Mouse (Mus musculus) liver, embryonic 16.5 days (tissue): ENCODE results near the gene Dtnb. TPM values are rescaled to one million over a fixed set of nuclear protein-coding genes. Genes with fewer than 3 reads are reported as not detected.

Experiments used
- ATAC-seq: fragments of 200-750 bp; cut with Nextera tagmentation; 2 replicates; pipeline ENCODE4 v1.8.0; 2017; ENCODE audit warnings: low read depth, mild to moderate bottlenecking, moderate number of reproducible peaks, moderate library complexity
- H3K27ac ChIP-seq: fragments of 300-500 bp; sonication (generic); 2 replicates; pipeline ENCODE4 v1.5.1; 2014; ENCODE audit warnings: mild to moderate bottlenecking, low read length
- H3K27me3 ChIP-seq: fragments of 300-500 bp; sonication (generic); 2 replicates; pipeline ENCODE4 v1.6.1; 2014; ENCODE audit warnings: low read depth, low read length, mixed read lengths; ENCODE audit not compliant: control insufficient read depth, insufficient read depth
- H3K36me3 ChIP-seq: fragments of 300-500 bp; sonication (generic); 2 replicates; pipeline ENCODE4 v1.6.1; 2014; ENCODE audit warnings: mild to moderate bottlenecking; ENCODE audit not compliant: control insufficient read depth, insufficient read depth
- H3K4me1 ChIP-seq: fragments of 300-500 bp; sonication (generic); 2 replicates; pipeline ENCODE4 v1.6.1; 2014; ENCODE audit warnings: low read depth, low read length, mixed read lengths; ENCODE audit not compliant: control insufficient read depth
- H3K4me2 ChIP-seq: fragments of 300-500 bp; sonication (generic); 2 replicates; pipeline ENCODE4 v1.6.1; 2014; ENCODE audit warnings: low read depth, low read length, mixed read lengths
- H3K4me3 ChIP-seq: fragments of 300-500 bp; sonication (generic); 2 replicates; pipeline ENCODE4 v1.5.1; 2014; ENCODE audit warnings: low read depth, mild to moderate bottlenecking, low read length
- H3K9ac ChIP-seq: fragments of 300-500 bp; sonication (generic); 2 replicates; pipeline ENCODE4 v1.6.1; 2014; ENCODE audit warnings: low read depth, low read length
- H3K9me3 ChIP-seq: fragments of 300-500 bp; sonication (generic); replicated peaks from 2 replicates; pipeline ENCODE4 v1.6.1; 2016; ENCODE audit warnings: low read length; ENCODE audit not compliant: control insufficient read depth
- WGBS: fragments of 180-500 bp; shearing (Covaris S2); extraction: QIAGEN DNeasy Blood & Tissue Kit; methylation state at CpG from one replicate; pipeline ENCODE4 v1.1.7; 2014; ENCODE audit not compliant: insufficient replicate concordance; 5-methylcytosine and 5-hydroxymethylcytosine counted together
- polyA plus RNA-seq: library from polyadenylated mRNA; unstranded; fragments of >200 nt; fragmentation: Nextera tagmentation; extraction: Ambion mirVana; gene quantifications from 2 replicates; pipeline ENCODE4 v1.2.1, GENCODE M21; 2015

Dtnb gene
- polyA plus RNA-seq, 1 experiment from 2014 or later: 19.7 TPM

DNA sequence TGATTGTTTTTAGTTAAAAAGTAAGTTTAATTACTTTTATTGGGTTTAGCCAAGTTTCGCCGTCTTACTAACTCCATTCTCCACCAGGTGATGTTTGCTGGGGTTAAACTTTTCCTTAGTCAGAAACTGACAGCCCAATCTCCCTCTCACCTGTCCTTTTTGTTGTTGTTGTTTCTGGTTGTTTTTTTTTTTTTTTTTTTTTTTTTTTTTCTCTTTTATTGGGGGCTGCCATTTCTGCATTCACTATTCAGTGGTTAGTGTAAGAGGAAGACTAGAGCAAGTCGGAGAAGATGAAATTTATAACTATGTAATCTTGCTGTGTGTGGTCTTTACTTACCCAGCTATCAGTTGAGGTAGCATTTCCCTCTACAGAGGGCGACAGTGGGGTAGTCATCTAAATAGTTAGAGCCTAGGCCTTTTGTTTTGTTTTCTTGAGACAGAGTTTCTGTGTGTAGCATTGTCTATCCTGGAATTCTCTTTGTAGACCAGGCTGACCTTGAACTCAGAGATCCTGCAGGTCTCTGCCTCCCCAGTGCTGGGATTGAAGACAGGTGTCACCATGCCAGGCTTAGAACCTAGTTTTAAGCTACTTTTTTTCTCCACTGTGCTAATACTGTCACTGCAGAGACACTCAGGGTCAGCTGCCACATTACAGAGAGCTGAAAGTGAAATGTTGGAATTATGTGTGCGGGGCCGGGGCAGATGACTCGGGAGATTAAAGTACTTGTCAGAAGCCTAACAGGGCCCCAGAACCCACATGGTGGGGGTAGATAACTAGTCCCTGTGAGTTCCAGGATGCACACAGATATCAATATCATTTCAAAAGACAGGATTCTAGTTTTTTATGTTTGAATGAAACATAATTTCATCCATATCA is 46.2 kb downstream of the Dtnb start:
- no peaks in the 10 kb centered on the region for H3K27me3 ChIP-seq
- no peaks in the 10 kb centered on the region for H3K36me3 ChIP-seq
- WGBS: 44% methylated on average over 7 of the region's 7 CpGs
- peak overlapping the region; percentile 21 for H3K4me3 ChIP-seq
- no peaks in the 10 kb centered on the region for H3K9me3 ChIP-seq
- peaks cover 9% of the 10 kb centered on the region for H3K4me1 ChIP-seq
- peak overlapping the region; percentile 38; the same call in 1 of the 2 replicates for H3K9ac ChIP-seq
- ATAC-seq: peak; percentile 100
- peak overlapping the region; percentile 88 for H3K27ac ChIP-seq
- peak overlapping the region; percentile 63 for H3K4me2 ChIP-seq

DNA sequence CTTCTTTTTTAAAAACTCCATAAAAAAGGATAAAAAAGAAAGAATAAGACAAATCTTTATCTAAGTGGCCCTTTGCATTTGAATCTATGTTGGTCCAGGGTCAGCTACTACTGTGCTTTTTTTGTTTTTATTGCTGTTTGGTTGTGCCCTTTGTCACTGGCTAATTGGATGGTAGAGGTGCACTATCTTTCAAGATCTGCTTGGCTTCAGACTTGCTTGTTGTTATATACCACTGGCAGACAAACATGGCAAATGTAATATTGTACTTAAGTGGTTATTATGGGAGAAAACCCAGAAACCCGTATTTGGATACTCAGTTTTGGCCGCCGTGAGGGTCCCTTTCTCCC is 46.8 kb downstream of the Dtnb start:
- 73% methylated on average over 3 of the region's 3 CpGs for WGBS
- H3K4me3 ChIP-seq: no peak overlapping the region
- H3K9me3 ChIP-seq: no peaks in the 10 kb centered on the region
- H3K4me2 ChIP-seq: peak overlapping the region; percentile 63; the same call in 1 of the 2 replicates
- no peaks in the 10 kb centered on the region for H3K27me3 ChIP-seq
- peaks cover 9% of the 10 kb centered on the region for H3K4me1 ChIP-seq
- no peak overlapping the region for H3K9ac ChIP-seq
- H3K36me3 ChIP-seq: no peaks in the 10 kb centered on the region
- H3K27ac ChIP-seq: peak overlapping the region; percentile 88
- peak; percentile 39; the same call in 1 of the 2 replicates for ATAC-seq

DNA sequence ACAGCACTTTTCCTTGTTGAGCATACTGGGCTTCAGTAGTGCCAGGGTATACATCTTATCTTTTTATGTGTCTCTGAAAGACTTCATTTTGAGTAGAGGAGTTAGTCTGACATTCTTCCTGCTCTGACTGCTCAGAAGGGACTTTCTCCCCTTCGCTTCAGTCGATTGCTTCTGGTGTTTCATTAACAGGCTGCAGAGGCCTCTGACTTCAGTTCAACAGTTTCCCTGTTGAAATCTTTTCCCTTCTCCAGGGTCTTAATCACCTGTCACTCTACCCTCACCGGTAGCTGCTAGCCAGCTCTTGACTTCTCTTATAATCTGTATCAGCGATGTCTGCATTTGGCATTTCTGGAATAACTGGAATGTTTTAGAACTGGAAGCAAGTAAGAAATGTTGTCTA is 54.7 kb downstream of the Dtnb start:
- H3K4me1 ChIP-seq: no peaks in the 10 kb centered on the region
- no peak overlapping the region for H3K27ac ChIP-seq
- no peak overlapping the region for H3K9ac ChIP-seq
- H3K9me3 ChIP-seq: no peaks in the 10 kb centered on the region
- WGBS: 66% methylated on average over 4 of the region's 4 CpGs
- H3K27me3 ChIP-seq: no peaks in the 10 kb centered on the region
- H3K36me3 ChIP-seq: no peaks in the 10 kb centered on the region
- no peak overlapping the region for H3K4me3 ChIP-seq
- no peak overlapping the region for H3K4me2 ChIP-seq
- no peak for ATAC-seq

DNA sequence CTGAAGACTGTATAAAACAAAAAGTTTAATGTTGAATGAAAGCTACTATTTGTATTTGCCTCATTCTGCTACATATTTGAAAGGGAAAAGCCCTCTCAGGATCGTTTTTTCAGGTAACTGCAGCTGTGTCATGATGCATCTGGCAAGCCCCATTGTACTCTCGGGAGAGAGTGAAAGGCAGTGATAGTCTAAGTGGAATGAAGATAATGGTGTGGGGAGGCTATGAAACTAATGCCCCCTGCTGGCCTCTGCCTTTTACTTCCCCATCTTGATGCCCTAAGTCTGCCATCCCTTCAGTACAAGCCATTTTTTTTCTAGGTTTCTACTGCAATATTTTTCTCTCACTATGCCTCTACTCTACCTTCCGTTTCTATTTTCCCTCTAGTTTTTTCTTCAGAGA is 69.8 kb downstream of the Dtnb start:
- Histone ChIP-seq H3K9me3 (no peaks in the 10 kb centered on the region), H3K4me1 (no peaks in the 10 kb centered on the region), H3K27ac (no peak overlapping the region), H3K27me3 (no peaks in the 10 kb centered on the region), H3K9ac (no peak overlapping the region), H3K4me3 (no peak overlapping the region), H3K4me2 (no peak overlapping the region), H3K36me3 (no peaks in the 10 kb centered on the region)
- 0 out of 2 replicates have a peak, but pooled peaks have one; percentile 47 for ATAC-seq
- 28% methylated on average over 3 of the region's 3 CpGs for WGBS

DNA sequence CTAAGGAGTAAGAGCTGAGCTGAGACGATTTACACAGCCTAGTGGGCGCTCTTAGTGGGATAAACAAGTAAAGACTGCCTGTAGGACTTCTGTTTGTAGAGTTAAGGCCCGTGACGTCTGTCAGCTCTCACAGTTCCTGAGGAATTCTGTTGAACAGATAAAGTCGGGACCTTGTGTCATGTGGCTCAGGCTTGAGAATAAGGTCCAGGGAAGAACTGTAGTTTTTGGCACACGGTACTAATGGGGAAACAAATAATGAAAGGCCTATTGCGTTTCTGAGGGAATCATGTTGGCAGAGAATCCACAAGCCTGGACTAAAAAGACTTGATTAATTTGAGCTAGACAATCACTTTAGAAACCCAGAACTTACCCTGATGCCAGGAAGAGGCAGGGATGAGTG is 84.6 kb downstream of the Dtnb start:
- Histone ChIP-seq H3K4me2 (no peak overlapping the region), H3K9ac (no peak overlapping the region), H3K9me3 (no peaks in the 10 kb centered on the region), H3K27me3 (no peaks in the 10 kb centered on the region), H3K4me3 (no peak overlapping the region), H3K4me1 (no peaks in the 10 kb centered on the region), H3K36me3 (no peaks in the 10 kb centered on the region), H3K27ac (no peak overlapping the region)
- ATAC-seq: no peak
- 63% methylated on average over 7 of the region's 7 CpGs for WGBS

DNA sequence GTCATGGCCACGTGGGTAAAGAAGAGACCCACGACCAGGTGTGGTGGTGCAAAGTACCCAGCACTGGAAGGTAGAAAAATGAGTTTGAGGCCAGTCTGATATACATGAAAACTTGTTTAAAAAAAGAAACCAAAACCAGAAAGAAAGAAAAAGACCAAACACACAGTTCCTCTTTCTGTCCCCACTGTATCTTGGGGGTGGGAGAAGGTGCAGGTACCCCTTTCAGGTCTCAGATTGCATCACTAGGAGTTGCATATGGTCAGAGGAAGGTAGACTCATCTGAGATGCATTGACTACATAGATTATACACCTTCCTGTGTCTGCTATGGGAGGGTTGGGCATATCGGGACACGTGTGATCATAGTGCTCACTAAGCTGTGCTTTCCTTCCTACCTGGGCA is 85.1 kb downstream of the Dtnb start:
- no peaks in the 10 kb centered on the region for H3K4me1 ChIP-seq
- 78% methylated on average over 4 of the region's 4 CpGs for WGBS
- no peaks in the 10 kb centered on the region for H3K9me3 ChIP-seq
- no peak for ATAC-seq
- H3K4me2 ChIP-seq: no peak overlapping the region
- H3K27me3 ChIP-seq: no peaks in the 10 kb centered on the region
- H3K36me3 ChIP-seq: no peaks in the 10 kb centered on the region
- H3K9ac ChIP-seq: no peak overlapping the region
- no peak overlapping the region for H3K27ac ChIP-seq
- H3K4me3 ChIP-seq: no peak overlapping the region

DNA sequence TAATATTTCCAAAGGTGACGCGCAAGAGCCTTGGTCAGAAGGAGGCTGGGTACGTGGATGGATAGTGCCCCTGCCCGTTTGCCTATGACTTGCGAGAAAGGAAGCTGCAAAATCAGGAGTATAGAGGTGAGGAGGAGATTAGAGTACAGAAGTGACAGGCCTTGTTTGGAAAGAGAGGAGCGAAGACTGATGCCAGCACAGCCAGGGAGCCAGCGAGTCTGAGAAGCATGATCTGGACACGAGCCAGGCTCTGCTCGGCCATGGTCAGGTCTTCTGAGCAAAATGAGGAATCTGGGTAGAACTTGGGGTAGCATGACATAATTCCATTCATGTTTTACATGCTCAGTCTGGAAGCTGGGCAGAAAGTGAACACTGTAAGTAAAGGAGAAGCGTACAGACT is 85.6 kb downstream of the Dtnb start:
- Histone ChIP-seq H3K4me3 (no peak overlapping the region), H3K27me3 (no peaks in the 10 kb centered on the region), H3K9me3 (no peaks in the 10 kb centered on the region), H3K36me3 (no peaks in the 10 kb centered on the region), H3K27ac (no peak overlapping the region), H3K9ac (no peak overlapping the region), H3K4me2 (no peak overlapping the region), H3K4me1 (no peaks in the 10 kb centered on the region)
- ATAC-seq: no peak
- 78% methylated on average over 10 of the region's 10 CpGs for WGBS

DNA sequence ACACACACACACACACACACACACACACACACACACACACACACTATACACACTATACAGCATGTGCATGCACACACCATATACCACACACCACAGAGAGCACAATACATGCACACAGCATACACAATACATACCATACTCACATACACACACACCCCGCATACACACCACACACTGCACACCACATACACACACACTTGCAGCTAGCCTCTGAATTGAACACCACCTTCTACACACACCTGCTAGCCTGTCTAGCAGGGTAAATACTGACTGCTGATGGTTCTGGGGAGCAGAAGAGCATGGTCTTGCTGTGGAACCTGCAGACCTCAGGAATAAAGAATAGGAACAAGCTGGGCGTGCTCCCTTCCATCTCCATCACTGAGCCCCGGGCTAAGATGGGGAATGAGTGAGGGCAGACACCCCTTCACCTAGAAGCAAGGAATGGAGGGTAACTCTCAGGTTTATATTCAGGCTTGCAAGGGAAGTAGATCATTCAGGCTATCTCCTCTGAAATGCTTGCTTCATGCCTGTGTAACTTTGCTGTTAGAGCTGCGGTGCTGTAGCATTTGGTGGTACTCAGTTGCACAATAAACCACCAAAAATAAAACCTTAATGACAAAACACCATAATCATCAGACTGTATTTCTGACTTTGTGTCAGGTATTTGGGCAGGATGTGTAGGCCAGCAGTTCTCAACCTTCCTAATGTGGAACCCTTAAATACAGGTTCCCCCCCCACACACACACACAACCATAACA is 87.6 kb downstream of the Dtnb start:
- H3K36me3 ChIP-seq: no peaks in the 10 kb centered on the region
- no peaks in the 10 kb centered on the region for H3K4me1 ChIP-seq
- WGBS: 72% methylated on average over 4 of the region's 4 CpGs
- no peak overlapping the region for H3K4me2 ChIP-seq
- H3K27me3 ChIP-seq: no peaks in the 10 kb centered on the region
- H3K4me3 ChIP-seq: no peak overlapping the region
- H3K9me3 ChIP-seq: no peaks in the 10 kb centered on the region
- H3K27ac ChIP-seq: no peak overlapping the region
- no peak for ATAC-seq
- H3K9ac ChIP-seq: no peak overlapping the region
